Mouse (Mus musculus) ES-CJ7 (cell line): ENCODE results near the gene Stap2.
A peak's percentile ranks its signal among the peaks of the same experiment; 100 is the strongest.

Source experiments
- DNase-seq: peaks from one replicate; pipeline ENCODE4 v3.0.0; 2011; ENCODE audit warnings: low read depth, low spot score

Stap2 gene

GRCm38 (mm10) chr17:56005415-56006061 is at the start of gene Stap2, which contains the start of gene Mpnd:
Gene Stap2, minus strand, starts transcription at chr17:56005584.
Gene Mpnd, plus strand, starts transcription at chr17:56005711.
- DNase-seq = peak; percentile 56

GRCm38 (mm10) chr17:56054938-56055337 is 49.6 kb upstream of the Stap2 start:
- DNase-seq = no peak

GRCm38 (mm10) chr17:56051369-56051768 is 46.0 kb upstream of the Stap2 start:
- no peak for DNase-seq

- peak; percentile 28 for DNase-seq
Measured at GRCm38 (mm10) chr17:56040857-56041163, 35.4 kb upstream of the Stap2 start.

- peak; percentile 99 for DNase-seq
Measured at GRCm38 (mm10) chr17:56040030-56040856, 34.9 kb upstream of the Stap2 start, which contains the start of gene Chaf1a. Gene Chaf1a, plus strand, starts transcription at chr17:56040439.

- no peak for DNase-seq
Measured at GRCm38 (mm10) chr17:56039345-56039744, 34.0 kb upstream of the Stap2 start.

- no peak for DNase-seq
Measured at GRCm38 (mm10) chr17:56038583-56039261, 33.3 kb upstream of the Stap2 start.

GRCm38 (mm10) chr17:56036901-56037287 is 31.5 kb upstream of the Stap2 start:
- DNase-seq = no peak

- DNase-seq = peak; percentile 98
Measured at GRCm38 (mm10) chr17:56036176-56036900, 31.0 kb upstream of the Stap2 start, which contains the start of gene Sh3gl1. Gene Sh3gl1, minus strand, starts transcription at chr17:56036635.

- no peak for DNase-seq
Measured at GRCm38 (mm10) chr17:56035216-56035615, 29.8 kb upstream of the Stap2 start.

GRCm38 (mm10) chr17:56034726-56035100 is 29.3 kb upstream of the Stap2 start:
- no peak for DNase-seq

- DNase-seq = no peak
Measured at GRCm38 (mm10) chr17:56034040-56034725, 28.8 kb upstream of the Stap2 start.

- no peak for DNase-seq
Measured at GRCm38 (mm10) chr17:56032831-56033230, 27.4 kb upstream of the Stap2 start.

GRCm38 (mm10) chr17:56032127-56032733 is 26.8 kb upstream of the Stap2 start:
- DNase-seq = no peak

GRCm38 (mm10) chr17:56031431-56031830 is 26.0 kb upstream of the Stap2 start:
- no peak for DNase-seq

GRCm38 (mm10) chr17:56030919-56031318 is 25.5 kb upstream of the Stap2 start:
- no peak for DNase-seq

- no peak for DNase-seq
Measured at GRCm38 (mm10) chr17:56030238-56030870, 25.0 kb upstream of the Stap2 start.

- no peak for DNase-seq
Measured at GRCm38 (mm10) chr17:56027801-56028441, 22.5 kb upstream of the Stap2 start.

GRCm38 (mm10) chr17:56026881-56027280 is 21.5 kb upstream of the Stap2 start:
- DNase-seq = no peak

- no peak for DNase-seq
Measured at GRCm38 (mm10) chr17:56026303-56026702, 20.9 kb upstream of the Stap2 start.
